Mouse (Mus musculus): ENCODE results near the gene Prdm10.

The Prdm10 gene

GRCm38 (mm10) chr9:31304358-31304757 lies 24.0 kb downstream of the Prdm10 start:
- DNase-seq (ENCODE audit: low spot score in 2 of 2), result no peak

DNA sequence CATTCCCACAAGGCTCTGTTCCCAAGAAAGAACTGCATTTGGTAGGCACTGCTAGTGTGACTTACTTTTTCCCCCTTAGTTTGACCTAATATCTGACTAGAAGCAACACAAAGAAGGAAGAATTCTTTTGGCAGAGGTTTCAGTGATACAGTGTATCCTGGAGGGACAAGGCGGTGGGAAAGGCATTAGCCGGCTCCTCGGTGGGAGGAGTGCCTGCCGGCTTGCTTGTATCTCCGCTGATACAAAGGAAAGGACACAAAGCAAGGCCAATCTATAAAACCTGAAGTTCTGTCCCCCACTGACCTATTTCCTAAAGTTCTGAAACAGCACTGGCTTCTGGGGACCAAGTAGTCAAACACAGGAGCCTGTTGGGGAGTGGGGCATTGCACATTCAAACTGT lies 24.8 kb downstream of the Prdm10 start:
- no peak for DNase-seq (ENCODE audit: low spot score in 2 of 2)

DNA sequence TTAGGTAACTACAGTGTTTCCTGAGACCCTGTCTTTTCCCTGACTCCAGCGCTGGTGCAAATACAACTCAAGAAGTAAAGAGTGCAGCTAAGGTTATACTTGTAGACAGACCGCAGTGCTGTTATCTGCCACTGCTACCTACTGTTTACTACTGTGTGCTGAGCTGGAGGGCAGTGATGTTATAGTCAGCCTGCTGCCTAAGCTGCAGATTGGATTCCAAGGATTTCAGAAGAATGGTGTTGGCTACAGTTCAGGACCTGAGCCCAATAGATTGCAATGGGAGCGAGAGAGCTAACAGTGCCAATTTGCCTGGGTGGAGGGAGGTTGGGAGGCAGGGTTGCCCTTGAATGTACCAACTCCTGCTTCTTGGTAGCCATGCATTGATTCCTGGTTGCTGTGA lies 25.5 kb downstream of the Prdm10 start:
- no peak for DNase-seq (ENCODE audit: low spot score in 2 of 2)

DNA sequence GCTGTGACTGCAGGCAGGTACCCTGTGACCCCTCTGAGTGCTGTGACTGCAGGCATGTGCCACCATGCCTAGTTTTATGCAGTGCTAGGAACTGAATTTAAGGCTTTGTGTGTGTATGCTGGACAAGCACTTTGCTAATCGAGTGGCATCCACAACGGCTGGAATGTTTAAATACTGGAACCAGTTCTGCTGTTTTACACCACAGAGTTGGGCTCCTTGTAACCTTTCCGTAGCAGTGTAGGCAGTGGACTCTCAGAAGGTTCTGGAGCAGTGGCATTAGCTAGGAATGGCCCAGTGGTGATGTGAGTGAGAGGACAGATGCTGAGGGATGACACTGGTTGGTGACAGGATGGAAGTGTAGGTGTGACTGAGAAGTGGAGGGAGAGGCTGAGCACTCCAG lies 26.9 kb downstream of the Prdm10 start:
- DNase-seq (ENCODE audit: low spot score in 2 of 2), result no peak

GRCm38 (mm10) chr9:31309041-31309440 lies 28.7 kb downstream of the Prdm10 start:
- DNase-seq (ENCODE audit: low spot score in 2 of 2), result no peak

- no peak for DNase-seq (ENCODE audit: low spot score in 2 of 2)
Measured at GRCm38 (mm10) chr9:31310662-31311061, 30.3 kb downstream of the Prdm10 start.

DNA sequence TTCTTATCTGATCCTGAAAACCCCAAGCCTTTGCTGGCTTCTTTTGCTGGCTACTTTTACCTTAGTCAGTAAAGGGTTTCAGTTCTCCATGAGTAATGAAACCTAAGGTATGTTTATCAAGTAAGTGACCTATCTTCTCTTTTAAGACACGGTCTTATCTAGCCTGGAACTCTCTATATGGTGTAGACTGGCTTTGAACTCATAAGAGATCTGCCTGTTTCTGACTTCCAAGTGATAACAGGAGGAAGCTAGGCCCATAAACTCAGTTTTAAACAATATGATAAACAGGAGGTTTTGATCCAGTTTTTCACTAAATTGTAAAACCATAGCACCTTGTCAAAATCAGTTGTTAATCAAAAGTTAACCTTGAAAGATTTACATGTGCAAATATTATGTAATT lies 33.5 kb downstream of the Prdm10 start:
- DNase-seq (ENCODE audit: low spot score in 2 of 2), result no peak

DNA sequence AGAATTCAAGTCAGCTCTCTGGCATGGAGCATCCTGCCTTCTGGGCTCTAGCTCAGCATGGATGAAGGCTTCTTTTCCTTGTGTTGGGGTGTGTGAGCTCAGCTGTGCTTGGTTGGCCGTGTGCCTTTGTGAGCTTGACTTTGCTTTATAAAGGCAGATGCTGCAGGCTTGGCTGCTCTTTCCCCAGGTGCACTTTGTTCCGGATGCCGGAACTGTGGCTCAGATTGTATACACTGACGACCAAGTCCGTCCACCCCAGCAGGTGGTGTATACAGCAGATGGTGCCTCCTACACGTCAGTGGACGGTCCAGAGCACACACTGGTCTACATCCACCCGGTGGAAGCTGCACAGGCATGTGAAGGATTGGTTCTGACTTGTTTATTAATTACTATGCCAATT lies 35.6 kb downstream of the Prdm10 start:
- peak; percentile 38 to 40 for DNase-seq (ENCODE audit: low spot score in 2 of 2)

GRCm38 (mm10) chr9:31318956-31319355 lies 38.6 kb downstream of the Prdm10 start:
- no peak for DNase-seq (ENCODE audit: low spot score in 2 of 2)

- DNase-seq (ENCODE audit: low spot score in 2 of 2), result no peak
Measured at GRCm38 (mm10) chr9:31320734-31321133, 40.4 kb downstream of the Prdm10 start.

DNA sequence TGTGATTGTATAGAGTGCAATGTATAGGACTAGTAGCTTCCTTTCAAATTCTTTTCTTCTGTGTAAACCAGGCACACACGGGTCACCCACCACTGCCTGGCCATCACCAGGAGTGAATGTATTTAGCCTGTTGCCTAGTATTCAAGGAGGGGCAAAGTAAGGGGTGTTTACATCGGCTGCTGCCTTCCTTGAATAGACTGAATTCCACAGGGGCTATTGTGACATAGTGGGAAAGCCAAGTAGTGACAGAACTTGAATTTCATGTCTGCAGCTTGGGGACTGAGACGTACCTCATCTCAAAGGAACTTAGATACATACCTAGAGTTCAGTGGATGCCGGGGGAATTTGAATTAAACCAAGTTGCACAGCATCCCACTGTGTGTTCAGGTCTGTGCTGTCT lies 41.2 kb downstream of the Prdm10 start:
- DNase-seq (ENCODE audit: low spot score in 2 of 2), result no peak

- no peak for DNase-seq (ENCODE audit: low spot score in 2 of 2)
Measured at GRCm38 (mm10) chr9:31322090-31322489, 41.8 kb downstream of the Prdm10 start.

DNA sequence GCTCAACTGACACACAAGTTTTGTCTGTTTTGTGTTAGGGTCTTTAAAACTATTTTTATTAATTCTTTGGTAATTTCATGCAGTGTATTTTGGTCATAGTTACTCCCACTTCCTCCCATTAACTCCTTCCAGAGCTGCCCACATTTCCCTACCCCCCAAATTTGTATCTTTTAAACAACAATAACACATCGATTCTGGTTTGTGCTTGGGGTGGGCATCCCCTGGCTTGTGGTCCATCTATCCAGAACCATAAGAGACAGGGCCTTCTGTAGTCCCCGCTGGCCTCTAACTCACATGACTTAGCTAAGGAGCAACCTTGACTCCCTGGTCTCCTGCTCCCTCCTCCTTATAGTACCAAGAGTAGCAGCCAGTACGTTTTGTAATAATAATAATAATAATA lies 50.5 kb downstream of the Prdm10 start:
- DNase-seq (ENCODE audit: low spot score in 2 of 2), result no peak

- DNase-seq (ENCODE audit: low spot score in 2 of 2), result peak; percentile 68 to 77
Measured at GRCm38 (mm10) chr9:31331246-31331645, 50.9 kb downstream of the Prdm10 start.

DNA sequence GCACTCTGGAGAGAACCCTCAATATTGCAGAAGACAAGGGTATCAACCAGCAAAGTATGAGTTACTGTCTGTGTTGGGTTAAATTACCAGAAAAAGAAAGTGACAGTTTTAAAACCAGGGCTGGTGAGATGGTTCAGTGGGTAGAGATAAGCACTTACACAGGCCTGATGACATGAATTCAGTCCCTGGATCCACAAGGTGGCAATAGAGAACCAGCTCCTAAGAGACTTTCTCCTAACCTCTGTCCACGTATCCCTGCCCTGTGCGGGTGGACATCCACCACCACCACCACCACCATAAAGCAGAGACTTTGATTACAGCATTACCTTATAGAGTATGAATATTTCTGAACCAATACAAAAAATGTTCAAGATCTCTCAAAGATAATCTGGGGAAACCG lies 51.6 kb downstream of the Prdm10 start:
- DNase-seq (ENCODE audit: low spot score in 2 of 2), result no peak

DNA sequence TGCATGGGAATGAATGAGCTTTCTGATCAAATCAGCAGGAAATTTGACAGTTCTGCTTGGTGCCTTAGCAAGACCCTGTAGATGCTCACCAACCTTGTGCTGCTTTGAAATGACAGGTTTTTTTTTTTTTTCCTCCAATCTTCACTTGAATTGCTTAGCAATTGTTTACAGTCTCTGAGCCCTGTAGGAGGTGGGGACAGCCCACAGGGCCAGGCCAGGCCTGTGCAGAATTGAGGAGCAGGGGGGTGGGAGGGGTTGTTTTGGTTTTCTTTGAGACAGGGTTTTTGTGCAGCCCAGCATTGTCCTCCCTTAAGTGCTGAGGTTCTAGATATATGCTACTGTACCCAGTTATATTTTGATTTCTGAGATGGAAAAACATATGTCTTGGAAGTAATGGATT lies 52.5 kb downstream of the Prdm10 start:
- DNase-seq (ENCODE audit: low spot score in 2 of 2), result no peak

DNA sequence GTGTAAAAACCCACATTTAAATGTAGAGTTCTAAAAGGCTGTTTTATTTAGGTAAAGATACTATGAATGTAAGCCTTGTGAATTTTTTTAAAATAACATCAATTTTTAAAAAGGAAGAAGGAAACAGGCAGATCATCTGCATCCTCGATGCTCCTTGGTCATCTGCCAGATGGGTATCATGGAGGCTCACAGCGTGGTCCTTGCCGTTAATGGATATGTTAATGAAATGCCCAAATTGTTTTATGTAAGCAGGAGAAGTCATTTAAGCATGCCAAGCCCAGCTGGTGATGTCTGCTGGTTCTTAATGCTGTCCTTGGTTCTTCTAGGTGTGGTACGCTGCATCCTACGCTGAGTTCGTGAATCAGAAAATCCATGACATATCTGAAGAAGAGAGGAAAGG lies 54.7 kb downstream of the Prdm10 start:
- DNase-seq (ENCODE audit: low spot score in 2 of 2), result no peak

- no peak for DNase-seq (ENCODE audit: low spot score in 2 of 2)
Measured at GRCm38 (mm10) chr9:31344289-31344831, 64.0 kb downstream of the Prdm10 start.

- DNase-seq (ENCODE audit: low spot score in 2 of 2), result no peak
Measured at GRCm38 (mm10) chr9:31346575-31347080, 66.3 kb downstream of the Prdm10 start.

- no peak for DNase-seq (ENCODE audit: low spot score in 2 of 2)
Measured at GRCm38 (mm10) chr9:31348458-31348857, 68.1 kb downstream of the Prdm10 start.

GRCm38 (mm10) chr9:31348915-31349314 lies 68.6 kb downstream of the Prdm10 start:
- peak; percentile 60 to 82 for DNase-seq (ENCODE audit: low spot score in 2 of 2)

GRCm38 (mm10) chr9:31352716-31353115 lies 72.4 kb downstream of the Prdm10 start:
- DNase-seq (ENCODE audit: low spot score in 2 of 2), result no peak

- DNase-seq (ENCODE audit: low spot score in 2 of 2), result no peak
Measured at GRCm38 (mm10) chr9:31353518-31353917, 73.2 kb downstream of the Prdm10 start.

DNA sequence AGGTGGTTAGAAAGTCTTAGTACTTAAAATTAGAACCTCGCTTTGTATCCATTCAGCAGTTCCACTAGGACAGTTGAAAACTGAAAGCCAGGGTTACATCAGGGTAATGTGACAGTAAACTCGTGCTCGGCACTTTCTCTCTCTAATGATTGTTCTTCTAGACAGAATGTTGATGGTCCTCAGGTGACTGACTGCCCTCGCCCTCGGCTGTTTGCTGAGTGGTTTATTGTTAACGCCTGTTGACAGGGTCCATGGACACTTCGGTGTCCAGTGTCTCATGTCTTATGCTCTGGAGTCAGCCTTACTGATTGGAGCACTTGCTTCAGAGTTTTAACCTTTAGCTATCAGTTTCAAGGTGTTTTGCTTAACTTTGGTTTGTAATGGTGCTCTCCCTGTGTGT lies 73.7 kb downstream of the Prdm10 start:
- DNase-seq (ENCODE audit: low spot score in 2 of 2), result no peak

Data from right cerebral cortex, postnatal 10 days (tissue).